Mouse (Mus musculus): ENCODE results near the gene Trim56. TPM values are rescaled to one million over a fixed set of nuclear protein-coding genes. Genes with fewer than 3 reads are reported as not detected.

Gene Trim56
- polyA plus RNA-seq, 1 experiment from 2014 or later, result 4.4 TPM

GRCm38 (mm10) chr5:137062601-137063000 lies 53.4 kb downstream of the Trim56 start:
- ATAC-seq (ENCODE audit: low FRiP score, low TSS enrichment), result no peak
- H3K9ac ChIP-seq (ENCODE audit: low read length), result no peak overlapping the region
- H3K27me3 ChIP-seq (ENCODE audit: control insufficient read depth, insufficient read depth, low read length), result no peaks in the 10 kb centered on the region
- H3K36me3 ChIP-seq (ENCODE audit: control insufficient read depth, insufficient read depth, low read length), result no peaks in the 10 kb centered on the region; the same call in 1 of the 2 replicates
- TF ChIP-seq CTCF (IDR thresholded peaks at IDR 0.05; ENCODE audit: low read depth) (no peak), EP300 (optimal IDR thresholded peaks at IDR 0.05) (no peak)
- WGBS, result 80% methylated on average over 5 of the region's 5 CpGs
- no peak overlapping the region for H3K4me3 ChIP-seq (ENCODE audit: low read depth, low read length)
- no peak for DNase-seq (ENCODE audit: low spot score)
- H3K27ac ChIP-seq (replicated peaks), result no peak overlapping the region
- no peaks in the 10 kb centered on the region for H3K9me3 ChIP-seq (ENCODE audit: control insufficient read depth, low read length)
- H3K4me2 ChIP-seq (replicated peaks; ENCODE audit: low read depth), result no peak overlapping the region
- H3K4me1 ChIP-seq (replicated peaks; ENCODE audit: control insufficient read depth, insufficient read depth), result no peaks in the 10 kb centered on the region

- no peak overlapping the region for H3K27ac ChIP-seq (replicated peaks)
- DNase-seq (ENCODE audit: low spot score) (peak; percentile 34), ATAC-seq (ENCODE audit: low FRiP score, low TSS enrichment) (peak; percentile 71; the same call in 1 of the 2 replicates)
- H3K4me1 ChIP-seq (replicated peaks; ENCODE audit: control insufficient read depth, insufficient read depth), result no peaks in the 10 kb centered on the region
- H3K9ac ChIP-seq (ENCODE audit: low read length), result no peak overlapping the region
- no peak overlapping the region for H3K4me3 ChIP-seq (ENCODE audit: low read depth, low read length)
- no peak overlapping the region for H3K4me2 ChIP-seq (replicated peaks; ENCODE audit: low read depth)
- no peaks in the 10 kb centered on the region for H3K27me3 ChIP-seq (ENCODE audit: control insufficient read depth, insufficient read depth, low read length)
- 18% methylated on average over 12 of the region's 12 CpGs for WGBS
- no peaks in the 10 kb centered on the region for H3K9me3 ChIP-seq (ENCODE audit: control insufficient read depth, low read length)
- peak; percentile 62 for TF ChIP-seq CTCF (IDR thresholded peaks at IDR 0.05; ENCODE audit: low read depth)
- TF ChIP-seq EP300 (optimal IDR thresholded peaks at IDR 0.05), result no peak
- H3K36me3 ChIP-seq (ENCODE audit: control insufficient read depth, insufficient read depth, low read length), result no peaks in the 10 kb centered on the region
These were observed 54.1 kb downstream of the Trim56 start for GRCm38 (mm10) chr5:137061809-137062481.

Other genes with a start within 250 kb of the Trim56 start
- 2.9 and 3.5 TPM in 2 replicates for gene Col26a1, start 233.0 kb downstream of the Trim56 start, polyA plus RNA-seq (2015; fragmentation: Nextera tagmentation; extraction: Ambion mirVana)
- 26.1 and 28.4 TPM in 2 replicates for gene Ift22, start 208.1 kb downstream of the Trim56 start, polyA plus RNA-seq (2015; fragmentation: Nextera tagmentation; extraction: Ambion mirVana)
- gene Fis1, start 162.9 kb downstream of the Trim56 start, polyA plus RNA-seq (2015; fragmentation: Nextera tagmentation; extraction: Ambion mirVana), result 255 and 270 TPM in 2 replicates
- 5.1 and 6.8 TPM in 2 replicates for gene Cldn15, start 149.6 kb downstream of the Trim56 start, polyA plus RNA-seq (2015; fragmentation: Nextera tagmentation; extraction: Ambion mirVana)
- gene Plod3, start 129.2 kb downstream of the Trim56 start, polyA plus RNA-seq (2015; fragmentation: Nextera tagmentation; extraction: Ambion mirVana), result 16.4 and 17.2 TPM in 2 replicates
- 81.0 and 89.1 TPM in 2 replicates for gene Znhit1, start 128.2 kb downstream of the Trim56 start, polyA plus RNA-seq (2015; fragmentation: Nextera tagmentation; extraction: Ambion mirVana)
- gene Vgf, start 89.8 kb downstream of the Trim56 start, polyA plus RNA-seq (2015; fragmentation: Nextera tagmentation; extraction: Ambion mirVana), result 1.8 TPM in 2 replicates
- gene Ap1s1, start 70.1 kb downstream of the Trim56 start, polyA plus RNA-seq (2015; fragmentation: Nextera tagmentation; extraction: Ambion mirVana), result 140 and 146 TPM in 2 replicates
- gene Serpine1, start 43.9 kb downstream of the Trim56 start, polyA plus RNA-seq (2015; fragmentation: Nextera tagmentation; extraction: Ambion mirVana), result 0.25 and 0.27 TPM in 2 replicates
- gene Muc3, start 33.1 kb upstream of the Trim56 start, polyA plus RNA-seq (2015; fragmentation: Nextera tagmentation; extraction: Ambion mirVana), result 0.68 and 0.75 TPM in 2 replicates
- gene Muc3a, start 96.2 kb upstream of the Trim56 start, polyA plus RNA-seq (2015; fragmentation: Nextera tagmentation; extraction: Ambion mirVana), result 0.05 and 0.10 TPM in 2 replicates
- gene Ache, start 171.3 kb upstream of the Trim56 start, polyA plus RNA-seq (2015; fragmentation: Nextera tagmentation; extraction: Ambion mirVana), result 10.0 and 12.2 TPM in 2 replicates
- gene Ufsp1, start 178.4 kb upstream of the Trim56 start, polyA plus RNA-seq (2015; fragmentation: Nextera tagmentation; extraction: Ambion mirVana), result 11.0 and 11.4 TPM in 2 replicates
- gene Srrt, start 191.5 kb upstream of the Trim56 start, polyA plus RNA-seq (2015; fragmentation: Nextera tagmentation; extraction: Ambion mirVana), result 29.3 and 31.6 TPM in 2 replicates
- 46.4 and 47.9 TPM in 2 replicates for gene Trip6, start 198.2 kb upstream of the Trim56 start, polyA plus RNA-seq (2015; fragmentation: Nextera tagmentation; extraction: Ambion mirVana)
- 6.5 and 7.2 TPM in 2 replicates for gene Slc12a9, start 217.4 kb upstream of the Trim56 start, polyA plus RNA-seq (2015; fragmentation: Nextera tagmentation; extraction: Ambion mirVana)
- gene Ephb4, start 233.9 kb upstream of the Trim56 start, polyA plus RNA-seq (2015; fragmentation: Nextera tagmentation; extraction: Ambion mirVana), result 12.1 and 13.9 TPM in 2 replicates

All from stomach, postnatal 0 days (tissue).